Mouse (Mus musculus): ENCODE measurements around the gene Prdm16.

Prdm16 gene

GRCm38 (mm10) chr4:154641296-154642110 lies 4.8 kb upstream of the Prdm16 start:
- in situ Hi-C loops (cut with MboI; ENCODE audit: low pct_unique_long_range_greater_than_20kb in 1 of 2, low sequenced_read_pairs in 2 of 2, unreplicated experiment in 1 of 2): loop anchor here in 1 of 2 experiments (25.0 kb wide), 1 partner anchor 396 kb away; no protein-coding TSS in a partner anchor

GRCm38 (mm10) chr4:154640443-154641295 lies 4.0 kb upstream of the Prdm16 start:
- in situ Hi-C loops (cut with MboI; ENCODE audit: low pct_unique_long_range_greater_than_20kb in 1 of 2, low sequenced_read_pairs in 2 of 2, unreplicated experiment in 1 of 2): loop anchor here in 1 of 2 experiments (25.0 kb wide), 1 partner anchor 397 kb away; no protein-coding TSS in a partner anchor

DNA sequence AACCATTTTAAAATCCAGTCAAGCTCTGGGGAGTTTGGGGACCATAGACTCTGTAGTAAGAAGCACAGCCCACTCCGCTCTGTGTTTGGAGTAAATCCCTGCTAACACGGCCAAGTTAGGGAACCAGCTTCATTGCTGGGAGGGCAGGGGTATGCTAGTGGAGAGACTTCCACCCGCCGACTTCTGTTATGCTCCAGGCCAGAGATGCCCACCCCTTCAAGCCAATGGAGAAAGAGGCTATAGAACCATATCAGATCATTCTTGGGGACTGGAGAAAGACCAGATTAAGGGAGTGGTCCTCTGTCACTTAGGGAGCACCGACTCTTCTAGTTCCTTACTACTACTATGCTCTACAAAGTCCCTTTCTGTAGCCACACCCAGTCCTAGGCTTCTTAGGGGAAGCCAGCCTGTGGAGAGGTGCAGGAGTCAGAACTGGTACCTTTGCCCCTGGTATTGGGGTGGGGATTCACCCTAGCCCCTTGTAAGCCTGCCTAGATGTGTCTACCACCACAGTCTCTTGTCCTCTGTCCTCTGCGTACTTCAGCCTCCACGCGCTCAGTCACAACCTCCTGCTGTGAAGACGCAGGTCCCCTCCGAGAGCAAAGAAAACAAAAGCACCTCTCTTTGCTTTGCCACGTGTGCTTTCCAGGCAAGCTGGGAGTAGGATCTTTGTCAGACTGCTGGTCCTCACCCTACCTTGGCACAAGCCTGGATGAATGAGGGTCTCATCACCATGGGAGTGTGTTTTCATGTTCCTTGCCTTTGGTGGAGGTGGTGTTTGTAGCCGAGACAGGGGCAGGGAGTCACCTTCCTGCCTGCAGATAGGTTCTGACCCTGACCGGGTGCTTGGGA lies 3.1 kb upstream of the Prdm16 start:
- in situ Hi-C loops (cut with MboI; ENCODE audit: low pct_unique_long_range_greater_than_20kb in 1 of 2, low sequenced_read_pairs in 2 of 2, unreplicated experiment in 1 of 2): loop anchor here in 1 of 2 experiments (25.0 kb wide), 1 partner anchor 397 kb away; no protein-coding TSS in a partner anchor

DNA sequence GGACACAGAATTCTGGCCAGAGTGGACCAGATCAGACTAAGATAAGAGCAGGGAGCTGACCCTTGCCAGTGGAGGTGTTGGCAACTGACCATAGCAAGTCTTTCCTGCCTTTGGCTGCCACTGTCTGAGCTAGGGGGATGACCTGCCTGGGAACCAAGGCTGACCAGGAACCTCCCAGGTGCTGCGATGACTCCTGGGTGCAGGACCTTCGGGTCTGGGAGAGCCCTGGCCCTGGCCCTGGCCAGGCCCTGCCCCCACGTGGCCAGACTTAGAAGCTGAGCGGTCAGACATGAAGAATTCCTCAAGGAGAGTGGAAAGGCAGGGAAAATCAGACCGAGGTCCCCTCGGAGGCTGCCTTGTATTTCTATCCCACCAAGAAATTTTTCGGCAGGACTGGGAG lies 2.5 kb upstream of the Prdm16 start:
- in situ Hi-C loops (cut with MboI; ENCODE audit: low pct_unique_long_range_greater_than_20kb in 1 of 2, low sequenced_read_pairs in 2 of 2, unreplicated experiment in 1 of 2): loop anchor here in 1 of 2 experiments (25.0 kb wide), 1 partner anchor 398 kb away; no protein-coding TSS in a partner anchor

DNA sequence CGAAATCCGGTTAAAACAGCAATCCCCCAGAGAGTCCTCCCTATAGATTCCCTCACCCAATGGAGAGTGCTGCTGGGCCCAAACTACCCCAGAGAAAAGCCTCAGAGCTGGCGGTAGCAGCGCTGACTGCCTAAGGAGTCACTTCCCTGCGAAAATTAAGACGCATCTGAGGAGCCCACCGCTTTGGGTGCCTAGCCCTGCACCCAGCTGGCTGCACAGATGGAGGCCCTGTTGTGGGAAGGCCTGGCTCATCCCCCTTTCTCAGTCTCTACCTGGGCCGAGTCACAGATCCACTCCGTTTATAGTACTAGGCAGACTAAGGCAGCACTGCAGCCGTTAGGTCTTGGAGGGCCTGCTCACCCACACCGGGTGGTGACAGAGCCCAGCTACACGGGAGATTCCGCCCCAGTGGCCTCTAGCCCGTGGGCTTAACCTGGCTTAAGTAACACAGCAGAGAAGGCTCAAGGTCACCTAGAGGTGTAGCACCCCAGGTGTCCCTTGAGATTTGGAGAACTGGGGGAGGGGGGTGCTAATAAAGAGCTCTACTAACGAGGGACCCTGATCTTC lies 1.7 kb upstream of the Prdm16 start:
- in situ Hi-C loops (cut with MboI; ENCODE audit: low pct_unique_long_range_greater_than_20kb in 1 of 2, low sequenced_read_pairs in 2 of 2, unreplicated experiment in 1 of 2): loop anchor here in 1 of 2 experiments (25.0 kb wide), 1 partner anchor 399 kb away; no protein-coding TSS in a partner anchor

- in situ Hi-C loops (cut with MboI; ENCODE audit: low pct_unique_long_range_greater_than_20kb in 1 of 2, low sequenced_read_pairs in 2 of 2, unreplicated experiment in 1 of 2): loop anchor here in 1 of 2 experiments (25.0 kb wide), 1 partner anchor 400 kb away; no protein-coding TSS in a partner anchor
These were observed 1.0 kb upstream of the Prdm16 start for GRCm38 (mm10) chr4:154637468-154638319.

DNA sequence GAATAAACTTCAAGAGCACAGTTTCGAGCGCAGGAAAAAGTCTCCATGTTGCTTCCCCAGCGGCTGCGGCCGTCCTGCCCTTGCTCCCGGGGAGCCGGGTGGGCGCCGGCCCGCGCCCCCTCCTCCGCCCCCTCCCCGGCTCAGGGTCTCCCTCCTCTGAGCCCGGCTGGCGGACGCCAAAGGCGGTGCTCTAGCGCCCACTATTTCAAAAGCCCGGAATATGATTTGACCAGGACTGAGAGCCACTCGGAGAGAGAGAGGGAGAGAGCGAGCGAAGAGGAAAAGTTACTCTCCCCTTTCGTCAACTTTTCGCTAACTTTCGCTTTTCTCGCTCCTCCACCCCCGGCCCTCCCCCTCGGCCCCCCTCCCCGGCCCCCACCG lies 630 bp downstream of the Prdm16 start:
- in situ Hi-C loops (cut with MboI; ENCODE audit: low pct_unique_long_range_greater_than_20kb in 1 of 2, low sequenced_read_pairs in 2 of 2, unreplicated experiment in 1 of 2): loop anchor here in 1 of 2 experiments (25.0 kb wide), 1 partner anchor 401 kb away; no protein-coding TSS in a partner anchor

GRCm38 (mm10) chr4:154635241-154636052 lies 1.2 kb downstream of the Prdm16 start:
- in situ Hi-C loops (cut with MboI; ENCODE audit: low pct_unique_long_range_greater_than_20kb in 1 of 2, low sequenced_read_pairs in 2 of 2, unreplicated experiment in 1 of 2): loop anchor here in 1 of 2 experiments (25.0 kb wide), 1 partner anchor 402 kb away; no protein-coding TSS in a partner anchor

GRCm38 (mm10) chr4:154634470-154635240 lies 2.0 kb downstream of the Prdm16 start:
- in situ Hi-C loops (cut with MboI; ENCODE audit: low pct_unique_long_range_greater_than_20kb in 1 of 2, low sequenced_read_pairs in 2 of 2, unreplicated experiment in 1 of 2): loop anchor here in 1 of 2 experiments (25.0 kb wide), 1 partner anchor 403 kb away; no protein-coding TSS in a partner anchor

GRCm38 (mm10) chr4:154634001-154634400 lies 2.7 kb downstream of the Prdm16 start:
- in situ Hi-C loops (cut with MboI; ENCODE audit: low pct_unique_long_range_greater_than_20kb in 1 of 2, low sequenced_read_pairs in 2 of 2, unreplicated experiment in 1 of 2): loop anchor here in 1 of 2 experiments (25.0 kb wide), 1 partner anchor 403 kb away; no protein-coding TSS in a partner anchor

GRCm38 (mm10) chr4:154632800-154633764 lies 3.6 kb downstream of the Prdm16 start:
- in situ Hi-C loops (cut with MboI; ENCODE audit: low pct_unique_long_range_greater_than_20kb in 1 of 2, low sequenced_read_pairs in 2 of 2, unreplicated experiment in 1 of 2): loop anchor here in 1 of 2 experiments (25.0 kb wide), 1 partner anchor 404 kb away; no protein-coding TSS in a partner anchor

DNA sequence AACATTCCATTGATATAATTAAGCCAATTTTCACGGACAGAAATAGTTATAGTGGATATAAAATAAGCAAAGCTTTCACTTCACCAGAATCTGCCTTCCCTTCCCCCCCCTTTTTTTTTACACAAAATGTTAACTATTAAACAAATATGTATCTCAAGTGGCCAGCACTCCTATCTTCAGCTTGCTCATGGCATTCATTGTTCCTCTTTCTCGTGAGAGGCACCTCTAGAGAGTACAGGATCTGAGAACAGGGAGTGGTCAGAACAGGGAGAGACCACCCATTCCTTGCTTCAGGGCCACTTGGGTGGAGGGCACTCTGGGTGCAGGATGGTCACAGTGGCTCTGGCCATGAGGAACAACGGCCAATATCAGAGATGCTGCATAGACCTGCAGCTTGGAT lies 5.9 kb downstream of the Prdm16 start:
- in situ Hi-C loops (cut with MboI; ENCODE audit: low pct_unique_long_range_greater_than_20kb in 1 of 2, low sequenced_read_pairs in 2 of 2, unreplicated experiment in 1 of 2): loop anchor here in 1 of 2 experiments (25.0 kb wide), 1 partner anchor 407 kb away; no protein-coding TSS in a partner anchor

DNA sequence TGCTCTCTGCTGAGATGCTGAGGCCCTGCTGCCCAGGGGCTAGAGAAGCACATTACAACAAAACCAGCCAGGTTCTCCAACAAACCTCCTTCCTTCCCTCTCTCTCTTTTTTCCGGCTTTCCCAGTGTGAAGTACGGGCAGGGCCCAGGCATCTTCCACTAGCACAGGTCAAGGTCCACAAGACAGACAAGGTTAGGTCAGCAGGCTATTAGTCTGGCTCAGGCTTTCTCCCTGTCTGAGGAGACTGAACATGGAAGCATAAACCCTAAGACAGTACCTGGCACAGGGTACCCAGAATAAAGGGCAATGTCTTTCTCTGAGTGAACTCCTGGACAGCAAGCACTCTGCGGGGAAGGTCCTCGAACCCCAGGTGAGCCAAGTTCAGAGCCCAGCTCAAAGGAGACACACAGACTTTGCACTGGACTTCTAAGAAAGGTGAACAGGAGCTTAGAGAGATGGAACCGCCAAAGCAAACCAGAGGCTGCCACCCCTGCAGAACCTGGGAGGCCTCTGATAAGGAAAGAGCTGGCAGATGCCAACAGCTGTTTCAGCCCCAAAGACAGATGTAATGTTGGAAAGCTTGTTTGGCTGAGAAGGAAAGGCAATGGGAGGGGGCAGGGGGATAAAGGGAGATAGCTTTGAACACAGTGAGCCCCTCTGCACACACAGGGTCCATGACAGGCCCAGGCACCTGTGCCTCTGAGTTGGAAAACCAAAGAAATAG lies 9.1 kb downstream of the Prdm16 start:
- in situ Hi-C loops (cut with MboI; ENCODE audit: low pct_unique_long_range_greater_than_20kb in 1 of 2, low sequenced_read_pairs in 2 of 2, unreplicated experiment in 1 of 2): loop anchor here in 1 of 2 experiments (25.0 kb wide), 1 partner anchor 410 kb away; no protein-coding TSS in a partner anchor
